Mouse (Mus musculus) ES-Bruce4 (cell line): ENCODE results near the gene Nfe2. TPM values are rescaled to one million over a fixed set of nuclear protein-coding genes. Genes with fewer than 3 reads are reported as not detected.

Source experiments
- H3K27ac ChIP-seq: 2 replicates; pipeline ENCODE4 v1.5.1; 2012; ENCODE audit warnings: low read length, inconsistent platforms; ENCODE audit not compliant: insufficient read depth
- H3K27me3 ChIP-seq: 2 replicates; pipeline ENCODE4 v1.6.1; 2012; ENCODE audit warnings: mild to moderate bottlenecking, low read length, inconsistent platforms; ENCODE audit not compliant: control insufficient read depth, poor library complexity, insufficient read depth, severe bottlenecking
- H3K36me3 ChIP-seq: 2 replicates; pipeline ENCODE4 v1.6.1; 2012; ENCODE audit warnings: inconsistent platforms, mild to moderate bottlenecking, low read length, moderate library complexity; ENCODE audit not compliant: control insufficient read depth, poor library complexity, insufficient read depth, severe bottlenecking
- H3K4me1 ChIP-seq: one replicate; pipeline ENCODE4 v1.8.1; 2011; ENCODE audit warnings: low read length; ENCODE audit not compliant: control insufficient read depth, insufficient read depth
- H3K4me3 ChIP-seq: 2 replicates; pipeline ENCODE4 v1.5.1; 2011; ENCODE audit warnings: low read depth, mild to moderate bottlenecking, low read length
- H3K9ac ChIP-seq: 2 replicates; pipeline ENCODE4 v1.6.1; 2012; ENCODE audit warnings: low read depth, mild to moderate bottlenecking, inconsistent platforms; ENCODE audit not compliant: poor library complexity, severe bottlenecking
- H3K9me3 ChIP-seq: replicated peaks from 2 replicates; pipeline ENCODE4 v1.6.1; 2012; ENCODE audit warnings: mild to moderate bottlenecking, low read length, inconsistent platforms; ENCODE audit not compliant: control insufficient read depth, poor library complexity, insufficient read depth, severe bottlenecking
- CTCF ChIP-seq: IDR thresholded peaks from one replicate; pipeline ENCODE4 v1.8.1; 2011; ENCODE audit warnings: low read depth, low read length
- EP300 ChIP-seq: IDR thresholded peaks from 2 replicates; pipeline ENCODE4 v1.6.1; 2011; ENCODE audit warnings: low read depth, low read length; ENCODE audit not compliant: insufficient read depth
- POLR2A ChIP-seq: IDR thresholded peaks from one replicate; pipeline ENCODE4 v1.8.1; 2011; ENCODE audit warnings: low read length; ENCODE audit not compliant: insufficient read depth
- polyA plus RNA-seq: library from polyadenylated mRNA; stranded (reverse); fragments of >200 nt; gene quantifications from 2 replicates; pipeline ENCODE4 v1.2.4, GENCODE M21; 2011; ENCODE audit warnings: low read depth; ENCODE audit not compliant: missing spikeins, insufficient read depth, insufficient read length

The Nfe2 gene
- polyA plus RNA-seq: not detected in 2 replicates

- Histone ChIP-seq H3K27ac (no peak within 1 kb of the TSS), H3K4me1 (no peaks in the 10 kb centered on the region), H3K4me3 (peak within 1 kb of the TSS; percentile 40), H3K27me3 (no peaks in the 10 kb centered on the region), H3K36me3 (no peaks in the 10 kb centered on the region), H3K9ac (peak within 1 kb of the TSS; percentile 61), H3K9me3 (no peaks in the 10 kb centered on the region)
- no peak for TF ChIP-seq POLR2A
- no peak for TF ChIP-seq EP300
- no peak for TF ChIP-seq CTCF
Observed at GRCm38 (mm10) chr15:103257790-103258728, at the start of gene Nfe2. TSS of gene Nfe2 (minus strand) at chr15:103258403.

GRCm38 (mm10) chr15:103307125-103307524, 48.9 kb upstream of the Nfe2 start:
- H3K9me3 ChIP-seq: no peaks in the 10 kb centered on the region
- no peaks in the 10 kb centered on the region for H3K27me3 ChIP-seq
- no peak overlapping the region for H3K27ac ChIP-seq
- H3K9ac ChIP-seq: no peak overlapping the region
- H3K36me3 ChIP-seq: no peaks in the 10 kb centered on the region
- no peak overlapping the region for H3K4me3 ChIP-seq
- peaks cover 1% of the 10 kb centered on the region for H3K4me1 ChIP-seq
- TF ChIP-seq CTCF (peak; percentile 71), EP300 (no peak), POLR2A (no peak)

- peaks cover 1% of the 10 kb centered on the region for H3K4me1 ChIP-seq
- no peak for TF ChIP-seq EP300
- TF ChIP-seq POLR2A: no peak
- TF ChIP-seq CTCF: no peak
- peak overlapping the region; percentile 36; the same call in 1 of the 2 replicates for H3K9ac ChIP-seq
- H3K4me3 ChIP-seq: peak overlapping the region; percentile 64; the same call in 1 of the 2 replicates
- H3K27me3 ChIP-seq: no peaks in the 10 kb centered on the region
- H3K36me3 ChIP-seq: no peaks in the 10 kb centered on the region
- H3K9me3 ChIP-seq: no peaks in the 10 kb centered on the region
- no peak overlapping the region for H3K27ac ChIP-seq
Observed at GRCm38 (mm10) chr15:103305792-103306645, 47.8 kb upstream of the Nfe2 start.

GRCm38 (mm10) chr15:103305070-103305678, 47.0 kb upstream of the Nfe2 start:
- H3K27ac ChIP-seq: no peak overlapping the region
- peak overlapping the region; percentile 69 for H3K9ac ChIP-seq
- TF ChIP-seq POLR2A (no peak), EP300 (0 out of 2 replicates have a peak, but pooled peaks have one; percentile 39), CTCF (no peak)
- no peaks in the 10 kb centered on the region for H3K36me3 ChIP-seq
- H3K27me3 ChIP-seq: no peaks in the 10 kb centered on the region
- no peaks in the 10 kb centered on the region for H3K9me3 ChIP-seq
- H3K4me1 ChIP-seq: peaks cover 3% of the 10 kb centered on the region
- peak overlapping the region; percentile 64 for H3K4me3 ChIP-seq

- H3K9ac ChIP-seq: peak overlapping the region; percentile 69
- H3K36me3 ChIP-seq: no peaks in the 10 kb centered on the region
- H3K9me3 ChIP-seq: no peaks in the 10 kb centered on the region
- peak overlapping the region; percentile 64 for H3K4me3 ChIP-seq
- no peak overlapping the region for H3K27ac ChIP-seq
- TF ChIP-seq CTCF (no peak), EP300 (no peak), POLR2A (no peak)
- no peaks in the 10 kb centered on the region for H3K27me3 ChIP-seq
- H3K4me1 ChIP-seq: peaks cover 3% of the 10 kb centered on the region
Observed at GRCm38 (mm10) chr15:103304616-103304969, 46.4 kb upstream of the Nfe2 start.
